Mouse (Mus musculus) liver, embryonic 12.5 days (tissue): ENCODE measurements around the gene Ccdc33. TPM values are rescaled to one million over a fixed set of nuclear protein-coding genes. Genes with fewer than 3 reads are reported as not detected.

ENCODE experiments used
- ATAC-seq: fragments of 200-750 bp; cut with Nextera tagmentation; 2 replicates; pipeline ENCODE4 v1.8.0; 2017; ENCODE audit warnings: moderate number of reproducible peaks, mild to moderate bottlenecking, moderate library complexity
- H3K27ac ChIP-seq: fragments of 300-500 bp; sonication (generic); 2 replicates; pipeline ENCODE4 v1.5.1; 2016; ENCODE audit warnings: mild to moderate bottlenecking
- H3K27me3 ChIP-seq: fragments of 300-500 bp; sonication (generic); replicated peaks from 2 replicates; pipeline ENCODE4 v1.6.1; 2016; ENCODE audit warnings: mild to moderate bottlenecking, moderate library complexity
- H3K36me3 ChIP-seq: fragments of 300-500 bp; sonication (generic); 2 replicates; pipeline ENCODE4 v1.6.1; 2016; ENCODE audit warnings: mild to moderate bottlenecking, moderate library complexity
- H3K4me1 ChIP-seq: fragments of 300-500 bp; sonication (generic); 2 replicates; pipeline ENCODE4 v1.6.1; 2016
- H3K4me2 ChIP-seq: fragments of 300-500 bp; sonication (generic); 2 replicates; pipeline ENCODE4 v1.6.1; 2016; ENCODE audit warnings: mild to moderate bottlenecking, moderate library complexity
- H3K4me3 ChIP-seq: fragments of 300-500 bp; sonication (generic); 2 replicates; pipeline ENCODE4 v1.5.1; 2016; ENCODE audit warnings: mild to moderate bottlenecking, moderate library complexity
- H3K9ac ChIP-seq: fragments of 300-500 bp; sonication (generic); 2 replicates; pipeline ENCODE4 v1.6.1; 2016; ENCODE audit warnings: mild to moderate bottlenecking, moderate library complexity
- H3K9me3 ChIP-seq: fragments of 300-500 bp; sonication (generic); replicated peaks from 2 replicates; pipeline ENCODE4 v1.6.1; 2016; ENCODE audit warnings: mild to moderate bottlenecking, moderate library complexity
- WGBS: fragments of 180-500 bp; shearing (Covaris S2); methylation state at CpG from one replicate; pipeline ENCODE4 v1.1.7; 2016; ENCODE audit not compliant: insufficient replicate concordance; 5-methylcytosine and 5-hydroxymethylcytosine counted together
- polyA plus RNA-seq: library from polyadenylated mRNA; unstranded; fragments of >200 nt; fragmentation: Nextera tagmentation; extraction: Ambion mirVana; gene quantifications from 2 replicates; pipeline ENCODE4 v1.2.1, GENCODE M21; 2016

The Ccdc33 gene
- polyA plus RNA-seq, 1 experiment from 2014 or later, result not detected

DNA sequence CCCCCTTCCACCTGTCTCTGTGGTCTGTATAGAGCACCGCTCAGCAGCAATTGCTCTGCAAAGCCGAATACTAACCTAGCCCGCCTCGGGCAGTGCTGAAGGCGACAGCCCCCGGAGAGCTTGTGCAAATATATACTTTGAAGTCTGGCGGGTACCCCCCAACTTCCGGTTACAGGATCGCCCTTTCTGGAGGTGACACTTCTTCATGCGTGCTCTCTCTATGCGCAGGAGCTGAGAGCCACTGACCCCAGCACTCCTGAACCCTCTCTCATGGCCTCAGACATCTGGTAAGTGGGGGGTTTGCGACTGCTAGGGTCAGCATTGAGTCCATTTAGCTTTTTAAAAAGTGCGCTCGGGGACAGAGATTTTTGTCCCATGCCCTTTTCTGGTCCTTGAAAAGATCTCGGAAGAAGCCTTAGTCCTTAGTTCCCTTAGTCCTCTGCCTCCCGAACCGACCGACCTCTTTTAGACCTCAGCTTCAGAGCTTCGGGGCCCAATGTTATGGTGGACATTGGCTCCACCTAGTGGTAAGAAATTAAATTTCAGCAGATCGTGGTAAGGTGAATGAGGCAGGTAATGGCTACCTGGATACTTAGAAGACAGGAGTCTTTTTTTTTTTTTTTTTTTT, 120.5 kb downstream of the Ccdc33 start:
- ATAC-seq, result peak; percentile 51; the same call in 1 of the 2 replicates
- no peak overlapping the region for H3K27ac ChIP-seq
- peak overlapping the region; percentile 59 for H3K4me2 ChIP-seq
- H3K4me3 ChIP-seq, result peak overlapping the region; percentile 21
- WGBS, result 1% methylated on average over 20 of the region's 20 CpGs
- H3K36me3 ChIP-seq, result no peaks in the 10 kb centered on the region
- H3K4me1 ChIP-seq, result peaks cover 8% of the 10 kb centered on the region; the same call in 1 of the 2 replicates
- H3K9me3 ChIP-seq, result no peaks in the 10 kb centered on the region
- H3K27me3 ChIP-seq, result peaks cover 47% of the 10 kb centered on the region
- no peak overlapping the region for H3K9ac ChIP-seq

DNA sequence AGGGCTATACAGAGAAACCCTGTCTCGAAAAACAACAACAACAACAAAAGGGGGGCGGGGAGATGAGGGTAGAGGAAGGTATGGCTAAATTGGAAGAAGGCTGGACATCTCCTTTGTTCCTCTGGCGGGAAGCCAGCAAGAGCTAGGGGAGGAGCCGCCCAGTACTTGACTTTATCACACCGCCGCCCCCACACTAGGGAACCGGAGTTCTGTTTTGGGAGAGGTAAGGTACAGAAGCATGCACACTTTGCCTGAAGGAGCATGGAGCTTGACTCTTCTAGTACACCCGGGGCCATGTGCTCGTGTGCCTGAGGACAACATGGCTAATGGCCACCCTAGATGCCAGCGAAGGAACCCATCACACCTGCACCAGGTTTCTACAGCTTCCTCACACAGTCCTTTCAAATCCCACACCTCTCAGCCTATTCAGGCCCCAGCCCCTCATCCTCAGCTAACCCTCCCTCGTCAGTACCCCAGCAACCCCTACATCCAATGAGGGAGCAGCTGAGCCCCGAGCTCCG, 121.1 kb downstream of the Ccdc33 start:
- H3K4me2 ChIP-seq, result peak overlapping the region; percentile 59
- H3K4me3 ChIP-seq, result peak overlapping the region; percentile 21
- H3K9me3 ChIP-seq, result no peaks in the 10 kb centered on the region
- H3K36me3 ChIP-seq, result no peaks in the 10 kb centered on the region
- H3K27ac ChIP-seq, result no peak overlapping the region
- peaks cover 47% of the 10 kb centered on the region for H3K27me3 ChIP-seq
- ATAC-seq, result no peak
- H3K9ac ChIP-seq, result no peak overlapping the region
- WGBS, result 16% methylated on average over 13 of the region's 13 CpGs
- H3K4me1 ChIP-seq, result peaks cover 8% of the 10 kb centered on the region; the same call in 1 of the 2 replicates

DNA sequence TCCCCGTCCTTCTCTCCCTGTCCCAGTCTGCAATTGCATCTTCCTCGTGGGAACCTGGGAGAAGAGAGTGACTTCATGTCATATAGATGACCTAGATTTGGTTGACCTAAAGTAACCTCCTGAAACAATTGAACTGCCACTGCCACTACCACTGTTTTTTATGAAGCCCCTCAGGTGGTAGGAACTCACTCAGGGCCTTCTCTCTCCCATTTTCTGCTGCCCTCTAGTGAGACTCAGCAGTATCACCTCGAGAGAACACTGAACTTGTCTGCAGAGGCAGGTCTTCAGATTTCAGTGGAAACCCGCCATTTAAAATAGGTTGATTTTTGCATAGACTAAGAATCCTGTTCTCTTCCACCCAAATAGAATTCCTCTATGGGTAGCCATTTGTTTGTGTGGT, 123.3 kb downstream of the Ccdc33 start:
- Histone ChIP-seq H3K27ac (no peak overlapping the region), H3K4me3 (no peak overlapping the region), H3K36me3 (no peaks in the 10 kb centered on the region), H3K4me2 (no peak overlapping the region), H3K4me1 (peaks cover 8% of the 10 kb centered on the region; the same call in 1 of the 2 replicates), H3K27me3 (peaks cover 34% of the 10 kb centered on the region), H3K9ac (no peak overlapping the region), H3K9me3 (no peaks in the 10 kb centered on the region)
- ATAC-seq, result no peak
- WGBS, result 27% methylated on average over 4 of the region's 4 CpGs

DNA sequence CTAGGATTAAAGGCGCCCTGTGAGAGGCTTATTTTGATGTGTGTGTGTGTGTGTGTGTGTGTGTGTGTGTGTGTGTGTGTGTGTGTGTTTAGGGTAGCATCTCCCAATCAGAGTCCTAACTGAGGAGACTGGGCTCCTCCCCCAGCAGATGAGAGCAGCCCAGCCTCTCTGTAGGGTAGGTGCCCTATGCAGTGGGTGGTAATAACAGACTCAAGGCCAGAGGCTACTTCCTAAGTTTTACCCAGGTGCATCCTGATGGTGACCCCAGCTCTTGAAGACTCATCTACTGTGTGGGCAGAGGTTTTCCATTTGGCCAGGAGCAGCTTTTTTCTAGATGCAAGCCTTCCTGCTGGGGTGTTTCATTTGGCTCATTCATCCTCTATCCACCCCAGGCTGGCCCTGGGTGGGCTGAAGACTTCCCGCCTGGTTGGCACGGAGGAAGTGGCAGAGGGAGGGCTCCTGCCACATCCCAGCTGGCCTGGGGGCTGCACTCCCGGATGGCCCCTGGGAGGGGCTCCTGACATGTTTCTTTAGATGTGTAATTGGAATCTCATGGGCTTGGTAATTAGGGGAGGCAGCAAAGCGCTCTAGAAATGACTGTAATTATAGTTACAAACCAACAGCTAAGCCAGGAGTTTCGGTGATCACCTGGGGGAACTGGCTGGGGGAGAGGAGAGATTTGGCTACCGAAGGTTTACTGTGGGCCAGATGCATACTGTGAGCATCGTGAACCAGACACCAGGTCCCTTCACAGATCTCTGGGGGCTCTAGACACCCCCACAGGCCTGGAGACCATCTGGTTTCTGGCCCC, 125.6 kb downstream of the Ccdc33 start:
- no peaks in the 10 kb centered on the region for H3K36me3 ChIP-seq
- 56% methylated on average over 8 of the region's 8 CpGs for WGBS
- ATAC-seq, result no peak

DNA sequence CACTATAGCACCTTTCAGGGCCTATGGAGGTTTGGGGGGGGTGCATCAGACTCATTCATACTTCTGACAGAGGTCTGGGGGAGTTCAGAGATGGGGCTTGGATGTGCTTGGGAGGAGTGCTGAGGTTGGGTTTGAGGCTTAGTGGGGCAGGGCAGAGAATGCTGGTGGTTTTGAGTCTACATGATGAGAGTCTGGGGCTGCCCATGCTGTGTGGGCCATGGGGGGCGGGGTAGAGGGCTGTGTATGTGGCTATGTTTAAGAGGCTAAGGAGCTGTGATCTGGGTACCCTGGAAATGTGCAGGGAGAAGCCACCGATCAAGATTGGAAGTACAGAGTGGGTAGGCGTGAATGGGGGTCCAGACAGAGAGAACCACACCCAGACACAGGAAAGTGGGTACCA, 126.6 kb downstream of the Ccdc33 start:
- Histone ChIP-seq H3K27me3 (peaks cover 23% of the 10 kb centered on the region), H3K4me3 (no peak overlapping the region), H3K4me2 (no peak overlapping the region), H3K36me3 (no peaks in the 10 kb centered on the region), H3K4me1 (no peaks in the 10 kb centered on the region), H3K9me3 (no peaks in the 10 kb centered on the region), H3K27ac (no peak overlapping the region), H3K9ac (no peak overlapping the region)
- ATAC-seq, result no peak
- WGBS, result 64% methylated on average over 3 of the region's 3 CpGs

More for the DNA sequence above, 125.6 kb downstream of the Ccdc33 start:
- Histone ChIP-seq H3K4me1 (peaks cover 6% of the 10 kb centered on the region; the same call in 1 of the 2 replicates), H3K4me3 (no peak overlapping the region), H3K27me3 (peaks cover 23% of the 10 kb centered on the region), H3K9me3 (no peaks in the 10 kb centered on the region), H3K4me2 (no peak overlapping the region), H3K27ac (no peak overlapping the region), H3K9ac (no peak overlapping the region)

DNA sequence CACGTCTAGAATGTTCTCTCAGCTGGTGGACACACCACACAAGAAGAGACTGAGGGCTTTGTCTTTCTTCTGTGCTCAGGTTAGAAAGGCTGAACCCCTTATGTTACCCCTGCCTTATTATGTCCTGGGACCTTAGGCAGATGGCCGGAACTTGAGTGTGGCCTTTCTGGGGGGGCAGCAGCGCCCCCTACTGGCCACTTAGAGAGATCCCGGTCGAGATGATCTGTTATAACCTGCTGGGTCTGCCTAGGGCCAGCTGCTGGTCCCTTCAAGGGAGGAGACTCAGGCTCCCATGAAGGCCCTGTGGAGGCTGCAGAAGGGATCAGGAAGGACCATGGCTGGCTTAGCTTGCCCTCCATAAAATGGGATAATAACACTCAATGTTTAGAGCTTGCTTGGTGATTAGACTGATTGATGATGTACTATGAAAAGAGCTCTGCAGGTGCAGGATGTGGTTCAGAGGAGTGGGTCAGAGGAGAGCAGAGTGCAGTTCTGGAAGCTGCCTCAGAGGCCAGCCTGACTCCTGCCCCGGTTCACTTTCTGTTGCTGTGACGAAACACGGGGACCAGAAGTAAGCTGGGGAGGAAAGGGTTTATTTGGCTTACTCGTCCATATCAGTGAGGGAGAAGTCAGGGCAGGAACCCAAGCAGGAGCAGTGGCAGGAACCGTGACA, 128.0 kb downstream of the Ccdc33 start:
- 23% methylated on average over 10 of the region's 10 CpGs for WGBS
- no peak overlapping the region for H3K4me2 ChIP-seq
- H3K4me3 ChIP-seq, result no peak overlapping the region
- H3K27me3 ChIP-seq, result peaks cover 20% of the 10 kb centered on the region
- no peaks in the 10 kb centered on the region for H3K9me3 ChIP-seq
- no peak overlapping the region for H3K9ac ChIP-seq
- no peak overlapping the region for H3K27ac ChIP-seq
- ATAC-seq, result no peak
- no peaks in the 10 kb centered on the region for H3K4me1 ChIP-seq
- no peaks in the 10 kb centered on the region for H3K36me3 ChIP-seq

DNA sequence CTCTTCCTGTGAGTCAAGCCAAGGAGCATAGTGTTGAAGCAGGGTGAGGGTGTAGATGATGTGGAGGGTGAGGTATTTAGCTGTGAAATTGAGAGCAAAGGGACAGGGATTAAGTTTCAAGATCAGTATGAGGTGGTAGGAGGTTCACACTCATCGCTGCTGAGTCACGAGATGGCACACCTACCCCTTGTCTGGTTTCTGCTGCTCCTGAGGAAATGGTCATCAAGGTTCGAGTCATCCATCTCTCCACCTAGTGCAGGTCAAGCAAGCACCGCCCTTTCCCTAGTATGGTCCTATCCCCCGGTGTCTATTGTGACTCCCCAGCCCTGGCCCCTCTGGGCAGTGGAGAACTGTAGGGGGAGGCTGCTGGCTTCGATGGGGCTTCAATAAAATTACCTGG, 129.3 kb downstream of the Ccdc33 start:
- no peak overlapping the region for H3K27ac ChIP-seq
- H3K27me3 ChIP-seq, result peaks cover 25% of the 10 kb centered on the region
- H3K4me3 ChIP-seq, result no peak overlapping the region
- H3K4me1 ChIP-seq, result no peaks in the 10 kb centered on the region
- H3K4me2 ChIP-seq, result no peak overlapping the region
- WGBS, result 58% methylated on average over 6 of the region's 6 CpGs
- no peak for ATAC-seq
- no peaks in the 10 kb centered on the region for H3K36me3 ChIP-seq
- no peak overlapping the region for H3K9ac ChIP-seq
- no peaks in the 10 kb centered on the region for H3K9me3 ChIP-seq

DNA sequence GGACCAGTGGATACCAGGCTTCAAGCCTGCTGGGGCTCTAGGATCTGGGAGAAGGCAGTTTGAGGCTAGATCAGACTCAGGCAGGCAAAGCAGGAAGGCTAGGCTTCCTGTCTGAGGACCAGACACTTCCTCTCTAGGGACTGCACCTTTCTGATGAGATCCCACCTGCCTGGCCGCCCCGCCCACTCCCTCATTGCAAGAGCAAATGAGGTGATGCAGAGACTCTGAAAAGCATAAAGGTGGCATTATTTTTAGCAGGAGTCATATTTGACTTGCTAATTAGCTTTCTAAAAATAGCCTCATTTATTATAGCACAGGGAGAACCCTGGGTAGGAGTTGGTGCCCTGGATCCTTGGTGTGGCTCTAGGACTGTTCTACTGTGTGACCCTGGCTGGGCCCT, 130.5 kb downstream of the Ccdc33 start:
- WGBS, result 49% methylated on average over 2 of the region's 2 CpGs

DNA sequence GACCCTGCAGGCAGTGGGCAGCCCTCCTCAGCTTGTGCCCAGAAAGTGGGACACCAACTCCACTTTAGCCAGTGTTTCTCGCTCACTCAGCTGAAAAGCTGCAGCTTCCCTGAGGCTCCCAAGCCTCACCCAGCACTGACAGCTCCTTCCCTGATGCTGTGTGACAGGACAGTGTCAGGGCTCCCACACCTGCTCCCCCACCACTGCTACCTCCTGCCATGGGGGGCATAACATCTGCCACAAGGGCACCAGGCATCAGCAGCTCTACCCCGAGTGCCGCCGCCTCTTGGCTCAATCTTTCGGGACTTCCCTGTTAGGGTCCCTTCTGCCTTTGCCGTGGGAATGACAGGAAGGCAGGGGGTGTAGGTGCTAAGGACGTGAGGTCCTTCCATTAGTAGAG, 132.3 kb downstream of the Ccdc33 start:
- Histone ChIP-seq H3K9ac (no peak overlapping the region), H3K27me3 (peaks cover 25% of the 10 kb centered on the region), H3K4me1 (no peaks in the 10 kb centered on the region), H3K27ac (no peak overlapping the region), H3K4me2 (no peak overlapping the region), H3K9me3 (no peaks in the 10 kb centered on the region), H3K36me3 (no peaks in the 10 kb centered on the region), H3K4me3 (no peak overlapping the region)
- 53% methylated on average over 7 of the region's 7 CpGs for WGBS
- ATAC-seq, result no peak

More for the DNA sequence above, 130.5 kb downstream of the Ccdc33 start:
- Histone ChIP-seq H3K9ac (no peak overlapping the region), H3K36me3 (no peaks in the 10 kb centered on the region), H3K9me3 (no peaks in the 10 kb centered on the region), H3K4me1 (no peaks in the 10 kb centered on the region), H3K4me3 (no peak overlapping the region), H3K27ac (no peak overlapping the region), H3K4me2 (no peak overlapping the region), H3K27me3 (peaks cover 25% of the 10 kb centered on the region)
- no peak for ATAC-seq

DNA sequence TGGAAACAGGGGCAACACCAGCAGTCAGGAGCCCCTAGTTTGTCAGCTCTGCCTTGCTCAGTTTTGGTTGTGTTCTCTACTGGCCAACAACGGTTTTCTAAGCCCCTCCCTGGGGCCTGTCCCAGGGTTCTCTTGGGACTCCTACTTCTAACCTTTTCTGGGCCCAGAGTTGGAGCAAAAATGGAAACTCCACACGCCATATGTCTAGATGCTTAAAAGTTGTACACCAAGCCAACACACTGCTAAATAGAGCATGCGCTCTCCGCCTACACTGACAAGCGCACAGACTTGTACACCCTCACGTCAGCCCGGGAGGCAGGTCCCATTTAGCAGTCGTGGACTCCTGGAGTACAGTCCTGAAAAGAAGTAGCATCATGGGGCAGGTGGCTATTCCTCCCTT, 133.3 kb downstream of the Ccdc33 start:
- no peak overlapping the region for H3K27ac ChIP-seq
- no peak overlapping the region for H3K9ac ChIP-seq
- no peak overlapping the region for H3K4me3 ChIP-seq
- 73% methylated on average over 8 of the region's 8 CpGs for WGBS
- H3K4me1 ChIP-seq, result no peaks in the 10 kb centered on the region
- H3K9me3 ChIP-seq, result no peaks in the 10 kb centered on the region
- no peak overlapping the region for H3K4me2 ChIP-seq
- no peak for ATAC-seq
- H3K36me3 ChIP-seq, result no peaks in the 10 kb centered on the region
- H3K27me3 ChIP-seq, result peaks cover 25% of the 10 kb centered on the region

DNA sequence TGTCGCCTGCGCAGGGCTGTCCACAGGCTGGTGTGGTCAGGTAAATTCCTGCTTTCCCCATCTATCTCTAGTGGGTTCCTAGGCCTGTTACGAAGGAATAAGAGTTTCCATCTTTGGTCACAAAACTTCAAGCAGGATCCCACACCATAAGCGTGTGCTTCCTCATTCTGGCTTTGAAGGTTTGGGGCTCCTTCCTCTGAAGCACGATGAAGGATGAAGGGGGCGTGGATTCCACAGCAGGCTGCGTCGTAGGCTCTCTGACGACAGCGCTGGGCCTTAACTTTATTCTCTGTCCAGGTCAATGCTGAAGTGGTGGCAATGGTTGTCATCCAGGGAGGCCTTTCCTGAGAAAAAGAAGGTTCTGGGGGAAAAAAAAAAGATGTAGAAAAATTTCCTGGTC, 138.1 kb downstream of the Ccdc33 start:
- Histone ChIP-seq H3K4me3 (no peak overlapping the region), H3K27ac (no peak overlapping the region), H3K36me3 (no peaks in the 10 kb centered on the region), H3K27me3 (peaks cover 5% of the 10 kb centered on the region; the same call in 1 of the 2 replicates), H3K9ac (no peak overlapping the region), H3K9me3 (no peaks in the 10 kb centered on the region), H3K4me2 (no peak overlapping the region), H3K4me1 (no peaks in the 10 kb centered on the region)
- ATAC-seq, result no peak
- 48% methylated on average over 10 of the region's 10 CpGs for WGBS

DNA sequence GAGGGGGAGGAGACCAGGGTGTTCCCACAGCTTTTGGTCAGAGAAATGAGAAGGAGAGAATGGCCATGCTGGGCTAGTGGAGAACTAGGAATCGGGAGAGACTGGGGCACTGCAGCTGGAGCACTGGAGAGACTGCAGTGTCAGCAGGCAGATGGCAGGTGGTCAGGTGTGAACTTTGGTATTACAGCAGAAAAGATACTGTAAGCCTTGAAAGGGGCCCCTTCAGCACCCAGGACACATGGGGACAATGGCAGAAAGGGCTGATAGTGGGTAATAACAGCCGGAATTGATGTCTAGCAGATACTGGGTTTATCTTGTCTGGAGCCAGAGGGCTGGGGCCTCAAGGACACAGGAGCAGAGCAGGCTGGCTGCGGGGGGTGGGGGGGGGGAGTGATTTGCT, 139.8 kb downstream of the Ccdc33 start:
- no peaks in the 10 kb centered on the region for H3K9me3 ChIP-seq
- ATAC-seq, result no peak
- H3K4me3 ChIP-seq, result no peak overlapping the region
- WGBS, result 21% methylated on average over 3 of the region's 3 CpGs
- H3K9ac ChIP-seq, result no peak overlapping the region
- H3K36me3 ChIP-seq, result no peaks in the 10 kb centered on the region
- no peak overlapping the region for H3K27ac ChIP-seq
- no peak overlapping the region for H3K4me2 ChIP-seq
- H3K4me1 ChIP-seq, result no peaks in the 10 kb centered on the region
- H3K27me3 ChIP-seq, result no peaks in the 10 kb centered on the region; the same call in 1 of the 2 replicates
